Mouse (Mus musculus) bone marrow macrophage, adult 2 months (primary cell): ENCODE measurements around the gene Ankk1. TPM values are rescaled to one million over a fixed set of nuclear protein-coding genes. Genes with fewer than 3 reads are reported as not detected.

Source experiments
- H3K27ac ChIP-seq: 2 replicates; pipeline ENCODE4 v1.5.1; 2012; ENCODE audit warnings: low read depth, low read length; ENCODE audit not compliant: insufficient read depth
- H3K4me1 ChIP-seq: 2 replicates; pipeline ENCODE4 v1.6.1; 2012; ENCODE audit warnings: low read length; ENCODE audit not compliant: control insufficient read depth, insufficient read depth
- H3K4me3 ChIP-seq: 2 replicates; pipeline ENCODE4 v1.5.1; 2012; ENCODE audit warnings: mild to moderate bottlenecking, low read length, moderate library complexity; ENCODE audit not compliant: insufficient read depth
- CTCF ChIP-seq: IDR thresholded peaks from 2 replicates; pipeline ENCODE4 v1.5.1; 2012; ENCODE audit warnings: low read depth, mild to moderate bottlenecking, low read length, moderate library complexity
- POLR2A ChIP-seq: IDR thresholded peaks from 2 replicates; pipeline ENCODE4 v1.6.1; 2012; ENCODE audit warnings: mild to moderate bottlenecking, low read depth, low read length, borderline replicate concordance
- polyA plus RNA-seq: library from polyadenylated mRNA; stranded (reverse); fragments of >200 nt; gene quantifications from 2 replicates; pipeline ENCODE4 v1.2.4, GENCODE M21; 2012; ENCODE audit not compliant: missing spikeins, insufficient read depth, insufficient read length

Ankk1 gene
- not detected in 2 replicates for polyA plus RNA-seq

DNA sequence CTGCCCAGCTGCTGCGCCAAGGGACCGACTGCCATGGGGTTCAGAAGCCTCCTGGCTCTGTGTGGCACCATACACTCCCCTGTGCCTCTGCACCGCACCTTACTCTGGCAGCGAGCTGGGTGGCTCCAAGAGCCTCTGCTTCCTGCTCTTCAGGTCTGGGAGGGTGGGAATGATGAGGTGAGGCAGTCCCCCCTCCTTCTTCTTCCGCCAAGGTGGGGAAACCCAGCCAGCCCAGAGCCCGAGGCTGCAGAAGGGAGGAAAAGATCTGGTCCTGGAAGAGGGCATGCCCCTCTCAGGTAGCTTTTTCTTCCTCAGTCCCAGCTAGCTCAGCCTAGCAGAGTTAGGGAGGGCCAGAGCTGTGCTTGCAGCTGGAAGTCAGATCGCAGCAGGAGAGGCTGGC, at the start of gene Ankk1:
TSS of gene Ankk1 (minus strand) at position 101 of the 400 bp plus-strand sequence.
- Histone ChIP-seq H3K27ac (no peak within 1 kb of the TSS), H3K4me3 (no peak within 1 kb of the TSS), H3K4me1 (no peaks in the 10 kb centered on the region)
- TF ChIP-seq CTCF (no peak), POLR2A (no peak)

GRCm38 (mm10) chr9:49472126-49472525, 45.3 kb upstream of the Ankk1 start:
- no peak overlapping the region for H3K27ac ChIP-seq
- H3K4me1 ChIP-seq = no peaks in the 10 kb centered on the region
- no peak for TF ChIP-seq POLR2A
- no peak for TF ChIP-seq CTCF
- H3K4me3 ChIP-seq = no peak overlapping the region

DNA sequence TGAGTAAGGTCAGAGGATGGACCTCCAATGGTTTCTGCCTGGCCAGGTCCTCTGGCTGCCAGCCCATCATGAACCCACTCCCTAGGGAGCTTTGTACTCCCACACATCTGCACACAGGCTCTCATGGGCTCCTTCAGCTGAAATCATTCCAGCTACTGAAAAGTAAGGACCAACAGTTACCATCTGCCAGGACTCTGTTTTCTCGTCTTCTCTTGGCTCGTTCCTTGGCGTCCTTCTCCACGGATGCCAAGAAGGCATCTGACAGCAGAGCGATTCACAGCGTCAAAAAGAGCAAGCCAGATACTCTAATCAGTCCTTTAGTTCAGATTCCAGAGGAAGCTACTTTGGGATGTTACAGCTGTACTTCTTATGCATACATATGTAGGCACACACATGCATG, 44.1 kb upstream of the Ankk1 start:
- H3K4me3 ChIP-seq = no peak overlapping the region
- H3K4me1 ChIP-seq = no peaks in the 10 kb centered on the region
- TF ChIP-seq CTCF (no peak), POLR2A (no peak)
- H3K27ac ChIP-seq = no peak overlapping the region

DNA sequence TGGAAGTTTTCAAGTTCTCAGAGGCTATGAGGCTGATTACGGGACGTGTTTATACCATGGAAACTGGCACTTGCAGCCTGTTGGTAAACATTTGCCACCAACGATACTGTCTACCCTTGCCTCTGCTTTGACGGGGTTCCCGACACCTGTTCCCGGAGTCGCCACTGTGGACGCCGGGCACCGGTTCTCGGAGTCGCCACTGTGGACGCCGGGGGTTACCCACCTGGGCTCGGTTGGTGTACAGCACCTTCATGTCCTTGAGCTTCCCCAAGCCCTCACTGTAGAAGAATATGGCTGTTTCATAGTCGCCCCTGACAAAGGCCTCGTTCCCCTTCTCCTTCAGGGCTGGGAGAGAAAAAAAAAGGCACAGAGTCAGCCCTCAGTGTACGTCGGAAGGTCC, 43.2 kb upstream of the Ankk1 start:
- no peak overlapping the region for H3K27ac ChIP-seq
- no peak overlapping the region for H3K4me3 ChIP-seq
- no peaks in the 10 kb centered on the region for H3K4me1 ChIP-seq
- no peak for TF ChIP-seq CTCF
- no peak for TF ChIP-seq POLR2A

DNA sequence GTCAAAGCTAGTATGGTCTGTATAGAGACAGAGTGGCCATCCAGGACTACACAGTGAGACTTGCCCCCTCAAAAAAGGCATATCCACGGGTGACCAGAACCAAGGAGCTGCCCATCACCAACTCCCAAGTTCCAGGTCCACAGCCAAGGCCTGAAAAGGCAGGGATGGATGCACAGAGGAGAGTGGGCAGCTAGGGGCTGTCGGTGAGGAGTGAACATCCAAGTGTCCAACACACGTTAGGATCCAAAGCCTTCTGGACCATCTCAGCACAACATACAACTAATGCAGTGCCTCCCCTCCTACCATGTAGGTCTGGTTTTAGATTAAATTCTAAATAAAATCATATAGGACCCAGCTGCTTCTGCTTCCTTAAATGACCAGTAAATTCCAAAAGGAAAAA, 29.3 kb upstream of the Ankk1 start:
- TF ChIP-seq POLR2A (no peak), CTCF (no peak)
- no peaks in the 10 kb centered on the region for H3K4me1 ChIP-seq
- H3K4me3 ChIP-seq = no peak overlapping the region
- H3K27ac ChIP-seq = no peak overlapping the region

DNA sequence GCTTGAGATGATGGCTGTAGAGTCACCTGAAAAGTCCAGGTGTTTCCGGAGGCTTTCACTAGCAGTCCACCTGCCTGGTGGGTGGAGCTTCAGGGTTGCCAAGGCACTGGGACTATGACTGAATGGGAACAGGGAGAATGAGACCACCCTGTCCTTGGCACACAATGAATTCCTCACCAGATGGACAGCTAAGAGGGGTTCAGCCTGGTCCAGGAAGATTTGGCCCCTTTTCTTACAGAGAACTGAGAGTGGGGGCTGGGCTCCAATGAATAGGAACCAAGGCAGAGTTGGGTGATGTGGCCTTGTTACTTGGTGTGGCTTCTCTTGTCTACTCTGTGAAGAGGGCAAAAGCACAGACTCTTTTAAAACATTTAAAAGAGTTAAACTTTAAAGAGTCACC, 25.6 kb upstream of the Ankk1 start:
- Histone ChIP-seq H3K27ac (no peak overlapping the region), H3K4me1 (no peaks in the 10 kb centered on the region), H3K4me3 (no peak overlapping the region)
- TF ChIP-seq CTCF (no peak), POLR2A (no peak)

DNA sequence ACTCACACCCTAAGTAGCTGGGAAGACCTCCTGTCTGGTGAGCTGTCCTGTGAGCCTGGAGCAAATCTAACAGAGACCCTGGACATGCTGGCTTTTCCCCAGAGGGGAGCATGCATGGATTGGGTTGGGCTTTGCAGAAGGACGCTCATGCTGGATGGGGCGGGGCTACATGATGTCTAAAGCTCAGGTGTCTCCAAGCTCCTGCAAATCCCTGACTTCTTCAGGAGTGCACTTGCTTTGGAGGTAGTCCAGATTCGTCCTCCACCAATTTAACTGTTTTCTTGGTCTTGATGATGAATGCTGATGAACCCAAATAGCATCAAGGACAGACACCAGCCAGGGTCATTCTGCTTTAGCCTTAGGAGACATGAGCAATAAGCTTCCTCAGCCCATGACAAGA, 23.7 kb upstream of the Ankk1 start:
- TF ChIP-seq CTCF = no peak
- no peak for TF ChIP-seq POLR2A
- Histone ChIP-seq H3K27ac (no peak overlapping the region), H3K4me3 (no peak overlapping the region), H3K4me1 (no peaks in the 10 kb centered on the region)

DNA sequence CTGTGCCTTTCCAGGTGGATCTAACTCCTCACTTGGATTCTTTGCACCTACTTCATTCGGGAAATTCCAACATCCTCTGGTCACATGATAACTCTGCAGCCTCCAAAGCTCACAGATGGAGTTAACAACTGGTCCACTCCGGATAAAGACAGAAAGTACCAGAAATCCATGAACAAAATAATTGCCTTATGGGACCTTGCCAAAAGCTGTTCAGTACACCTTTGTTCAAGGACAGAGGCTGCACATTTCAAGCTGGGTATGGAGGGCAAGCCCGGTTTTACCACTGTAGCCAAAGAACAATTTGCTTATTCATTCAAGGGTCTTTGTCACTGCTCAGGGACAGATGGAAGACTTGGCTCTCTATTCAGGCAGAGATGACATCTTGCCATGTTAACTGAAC, 15.8 kb upstream of the Ankk1 start:
- no peak for TF ChIP-seq POLR2A
- no peak for TF ChIP-seq CTCF
- no peak overlapping the region for H3K27ac ChIP-seq
- H3K4me3 ChIP-seq = no peak overlapping the region
- H3K4me1 ChIP-seq = no peaks in the 10 kb centered on the region

DNA sequence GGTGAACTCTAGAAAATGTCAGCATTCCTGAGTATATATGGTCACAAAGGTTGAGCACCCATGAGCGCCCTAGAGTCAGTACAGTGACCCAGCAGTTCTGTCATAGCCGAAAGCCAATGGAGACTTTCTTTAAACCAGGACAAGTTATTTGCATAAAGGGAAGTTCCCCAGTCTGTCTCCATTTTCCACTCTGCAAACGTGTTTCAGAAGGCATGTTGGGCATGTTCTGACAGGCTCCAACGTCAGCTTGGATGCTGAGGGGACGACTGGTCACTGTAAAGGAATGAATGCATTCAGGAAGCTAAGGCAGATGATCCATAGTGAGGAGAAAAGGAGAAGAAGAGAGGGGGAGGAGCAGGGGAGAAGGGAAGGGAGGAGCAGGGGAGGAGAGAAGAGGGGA, 657 bp upstream of the Ankk1 start:
- TF ChIP-seq CTCF = no peak
- no peak for TF ChIP-seq POLR2A
- Histone ChIP-seq H3K4me3 (no peak overlapping the region), H3K4me1 (no peaks in the 10 kb centered on the region), H3K27ac (no peak overlapping the region)

DNA sequence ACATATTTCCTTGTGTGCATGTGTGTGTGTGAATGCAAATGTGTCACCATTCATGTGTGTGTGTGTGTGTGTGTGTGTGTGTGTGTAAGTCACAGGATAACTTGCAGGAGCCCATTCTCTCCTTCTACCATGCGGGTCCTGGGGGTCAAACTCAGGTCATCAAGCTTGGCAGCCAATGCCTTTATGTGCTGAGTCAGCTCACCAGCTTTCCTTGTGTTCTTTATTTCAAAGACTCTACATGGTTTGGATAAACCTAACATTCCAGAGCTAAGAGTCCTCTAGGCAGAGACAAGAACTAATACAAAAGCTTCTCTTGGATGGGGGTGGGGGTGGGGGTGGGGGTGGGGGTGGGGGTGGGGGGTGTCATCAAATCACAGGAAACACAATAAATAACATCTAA, 1.2 kb downstream of the Ankk1 start:
- Histone ChIP-seq H3K27ac (no peak overlapping the region), H3K4me3 (no peak overlapping the region), H3K4me1 (no peaks in the 10 kb centered on the region)
- no peak for TF ChIP-seq CTCF
- no peak for TF ChIP-seq POLR2A

- Histone ChIP-seq H3K4me1 (no peaks in the 10 kb centered on the region), H3K27ac (no peak overlapping the region), H3K4me3 (no peak overlapping the region)
- TF ChIP-seq POLR2A = no peak
- no peak for TF ChIP-seq CTCF
Observed at GRCm38 (mm10) chr9:49423866-49424265, 3.0 kb downstream of the Ankk1 start.
